Mouse (Mus musculus) cerebellum, adult 2 months (tissue): ENCODE measurements around the gene Gpr119.

ENCODE experiments used
- CTCF ChIP-seq: fragments of 200-500 bp; IDR thresholded peaks from 2 replicates; pipeline ENCODE4 v1.5.1; 2011; ENCODE audit warnings: low read depth, mild to moderate bottlenecking, control low read depth, low read length, moderate library complexity, borderline replicate concordance; ENCODE audit not compliant: insufficient read depth
- POLR2A ChIP-seq: fragments of 200-500 bp; IDR thresholded peaks from 2 replicates; pipeline ENCODE4 v1.6.1; 2011; ENCODE audit warnings: low read length, control low read depth, borderline replicate concordance; ENCODE audit not compliant: insufficient read depth

- TF ChIP-seq CTCF (no peak), POLR2A (no peak)
Observed at GRCm38 (mm10) chrX:48709701-48710100, 35.4 kb upstream of the Gpr119 start.
